Mouse (Mus musculus) ES-E14 (cell line): ENCODE measurements around the gene Rgma. TPM values are rescaled to one million over a fixed set of nuclear protein-coding genes. Genes with fewer than 3 reads are reported as not detected.

Experiments
- DNase-seq: peaks from one replicate; pipeline ENCODE4 v3.0.0-alpha.2; 2013; ENCODE audit warnings: low read depth, low spot score
- H3K27ac ChIP-seq: 2 replicates; pipeline ENCODE4 v1.5.1; 2012; ENCODE audit warnings: low read depth, mild to moderate bottlenecking, low read length, moderate library complexity, mixed read lengths; ENCODE audit not compliant: poor library complexity, insufficient read depth, severe bottlenecking
- H3K36me3 ChIP-seq: 2 replicates; pipeline ENCODE4 v1.6.1; 2012; ENCODE audit warnings: mild to moderate bottlenecking, low read length, moderate library complexity, mixed read lengths; ENCODE audit not compliant: control insufficient read depth, poor library complexity, insufficient read depth, severe bottlenecking
- H3K4me1 ChIP-seq, 2 experiments: fragments of 150-350 bp in 1 of 2; sonication (generic) in 1 of 2; 2 replicates each; pipeline ENCODE4 v1.6.1; 2012; ENCODE audit warnings: low read length in 2 of 2, mild to moderate bottlenecking in 1 of 2, mixed read lengths in 1 of 2; ENCODE audit not compliant: control insufficient read depth in 2 of 2, insufficient read depth in 2 of 2, poor library complexity in 1 of 2
- H3K4me3 ChIP-seq, 2 experiments: fragments of 150-350 bp in 1 of 2; sonication (generic) in 1 of 2; 2 replicates each; pipeline ENCODE4 v1.5.1; 2012; ENCODE audit warnings: low read length in 2 of 2, low read depth in 1 of 2, mild to moderate bottlenecking in 1 of 2, mixed read lengths in 1 of 2; ENCODE audit not compliant: insufficient read depth in 1 of 2, poor library complexity in 1 of 2, severe bottlenecking in 1 of 2
- H3K9ac ChIP-seq: 2 replicates; pipeline ENCODE4 v1.6.1; 2012; ENCODE audit warnings: low read depth, mild to moderate bottlenecking, low read length, mixed read lengths; ENCODE audit not compliant: poor library complexity, insufficient read depth, severe bottlenecking
- H3K9me3 ChIP-seq: fragments of 150-350 bp; sonication (generic); 2 replicates; pipeline ENCODE4 v1.6.1; 2012; ENCODE audit warnings: low read depth, mild to moderate bottlenecking, low read length; ENCODE audit not compliant: control insufficient read depth, insufficient read depth
- CHD2 ChIP-seq: IDR thresholded peaks from 2 replicates; pipeline ENCODE4 v1.6.1; 2014; ENCODE audit warnings: mild to moderate bottlenecking, low read depth, low read length, inconsistent platforms
- HCFC1 ChIP-seq: IDR thresholded peaks from 2 replicates; pipeline ENCODE4 v1.6.1; 2012; ENCODE audit warnings: low read length, inconsistent platforms, borderline replicate concordance; ENCODE audit not compliant: insufficient read depth
- MAFK ChIP-seq: IDR thresholded peaks from 2 replicates; pipeline ENCODE4 v1.6.1; 2014; ENCODE audit warnings: mild to moderate bottlenecking, low read depth, low read length, inconsistent platforms; ENCODE audit not compliant: insufficient read depth
- ZC3H11A ChIP-seq: IDR thresholded peaks from 2 replicates; pipeline ENCODE4 v1.6.1; 2012; ENCODE audit warnings: low read depth, mild to moderate bottlenecking, inconsistent platforms, low read length, borderline replicate concordance
- ZNF384 ChIP-seq: IDR thresholded peaks from 2 replicates; pipeline ENCODE4 v1.6.1; 2012; ENCODE audit warnings: low read depth, low read length, inconsistent platforms
- in situ Hi-C, 2 experiments: fragments of 600-800 bp; cut with MboI; formaldehyde crosslinking; loops; one replicate each; pipeline ENCODE4 v1.15.1; 2025; ENCODE audit warnings: low sequenced_read_pairs in 2 of 2, inconsistent platforms in 1 of 2; ENCODE audit not compliant: unreplicated experiment in 2 of 2
- total RNA-seq: library from RNA; depleted of rRNA; stranded (reverse); fragments of 300-350 nt; gene quantifications from 2 replicates; pipeline ENCODE4 v1.2.3, GENCODE M21; 2012

Rgma gene
- total RNA-seq, 1 experiment: 3.7 TPM

- Histone ChIP-seq H3K27ac (no peak overlapping the region), H3K9me3 (no peaks in the 10 kb centered on the region), H3K9ac (no peak overlapping the region), H3K4me1 (peaks cover 0 to 4% of the 10 kb centered on the region in 2 experiments; a peak in 2 of 4 replicates), H3K36me3 (no peaks in the 10 kb centered on the region), H3K4me3 (no peak overlapping the region)
- no peak for DNase-seq
- TF ChIP-seq ZC3H11A (no peak), HCFC1 (no peak), ZNF384 (no peak), MAFK (no peak), CHD2 (no peak)
- in situ Hi-C loops: no loop called here
Measured at GRCm38 (mm10) chr7:73327652-73328051, 47.7 kb upstream of the Rgma start.

- no peaks in the 10 kb centered on the region for H3K9me3 ChIP-seq
- in situ Hi-C loops: no loop called here
- DNase-seq: no peak
- H3K27ac ChIP-seq: no peak overlapping the region
- H3K4me1 ChIP-seq: no peaks in the 10 kb centered on the region
- no peaks in the 10 kb centered on the region for H3K36me3 ChIP-seq
- H3K9ac ChIP-seq: no peak overlapping the region
- TF ChIP-seq MAFK (no peak), HCFC1 (no peak), ZNF384 (no peak), ZC3H11A (no peak), CHD2 (no peak)
- H3K4me3 ChIP-seq: no peak overlapping the region
Measured at GRCm38 (mm10) chr7:73328653-73329207, 46.6 kb upstream of the Rgma start.

GRCm38 (mm10) chr7:73330754-73331153 lies 44.6 kb upstream of the Rgma start:
- no peak for DNase-seq
- TF ChIP-seq CHD2: no peak
- TF ChIP-seq MAFK: no peak
- no peak for TF ChIP-seq ZC3H11A
- no peak for TF ChIP-seq HCFC1
- TF ChIP-seq ZNF384: no peak
- Histone ChIP-seq H3K4me3 (no peak overlapping the region), H3K27ac (no peak overlapping the region), H3K9me3 (no peaks in the 10 kb centered on the region), H3K36me3 (no peaks in the 10 kb centered on the region), H3K4me1 (no peaks in the 10 kb centered on the region), H3K9ac (no peak overlapping the region)
- in situ Hi-C loops: no loop called here

- H3K36me3 ChIP-seq: no peaks in the 10 kb centered on the region
- no peak overlapping the region for H3K4me3 ChIP-seq
- in situ Hi-C loops: no loop called here
- no peak overlapping the region for H3K9ac ChIP-seq
- H3K4me1 ChIP-seq: no peaks in the 10 kb centered on the region
- no peak overlapping the region for H3K27ac ChIP-seq
- H3K9me3 ChIP-seq: no peaks in the 10 kb centered on the region
- no peak for TF ChIP-seq ZC3H11A
- TF ChIP-seq CHD2: no peak
- TF ChIP-seq ZNF384: no peak
- no peak for TF ChIP-seq HCFC1
- no peak for TF ChIP-seq MAFK
- no peak for DNase-seq
Measured at GRCm38 (mm10) chr7:73331645-73332044, 43.7 kb upstream of the Rgma start.

- Histone ChIP-seq H3K27ac (no peak overlapping the region), H3K4me1 (no peaks in the 10 kb centered on the region), H3K9me3 (no peaks in the 10 kb centered on the region), H3K4me3 (no peak overlapping the region), H3K9ac (no peak overlapping the region), H3K36me3 (no peaks in the 10 kb centered on the region)
- no peak for DNase-seq
- TF ChIP-seq ZC3H11A (no peak), HCFC1 (no peak), ZNF384 (no peak), MAFK (no peak), CHD2 (no peak)
- in situ Hi-C loops: no loop called here
Measured at GRCm38 (mm10) chr7:73333398-73333988, 41.8 kb upstream of the Rgma start.
